Comparison of ENCODE assay signal across 32 mouse cellular contexts in genomic region chr10:95419726-95420125, GRCm38 (mm10).
"Had no signal": no experiment of that assay in that cellular context is flagged by ENCODE, and none has a peak within 500 bp of the region (broad histone marks: within the 10 kb centered on the region; RNA-seq: fewer than 3 reads in every experiment).

No protein-coding gene starts in this region.

- H3K9ac ChIP-seq: heart, embryonic 12.5 days; heart, embryonic 13.5 days; heart, embryonic 15.5 days; hindbrain, embryonic 12.5 days; hindbrain, embryonic 13.5 days; hindbrain, embryonic 14.5 days; hindbrain, embryonic 15.5 days; intestine, embryonic 15.5 days; kidney, embryonic 15.5 days had no signal

- H3K4me3 ChIP-seq: heart, adult 2 months; heart, embryonic 10.5 days; heart, embryonic 12.5 days; heart, embryonic 13.5 days; heart, embryonic 15.5 days; hindbrain, embryonic 10.5 days; hindbrain, embryonic 12.5 days; hindbrain, embryonic 13.5 days; hindbrain, embryonic 15.5 days; intestine, embryonic 15.5 days; kidney, embryonic 15.5 days; layer of hippocampus, adult 2 months had no signal

- H3K27me3 ChIP-seq: heart, embryonic 12.5 days; hindbrain, embryonic 15.5 days; intestine, embryonic 15.5 days had no signal

- H3K4me2 ChIP-seq: heart, embryonic 11.5 days; heart, embryonic 12.5 days; heart, embryonic 13.5 days; heart, embryonic 15.5 days; hindbrain, embryonic 12.5 days; hindbrain, embryonic 13.5 days; hindbrain, embryonic 14.5 days; hindbrain, embryonic 15.5 days; intestine, embryonic 15.5 days; kidney, embryonic 15.5 days had no signal

- H3K27ac ChIP-seq: heart, adult 2 months; heart, embryonic 10.5 days; heart, embryonic 13.5 days; heart, embryonic 15.5 days; hindbrain, embryonic 10.5 days; hindbrain, embryonic 12.5 days; hindbrain, embryonic 13.5 days; hindbrain, embryonic 14.5 days; hindbrain, embryonic 15.5 days; hindbrain, postnatal 0 days; intestine, embryonic 15.5 days; kidney, embryonic 15.5 days; kidney, postnatal 0 days; layer of hippocampus, adult 2 months had no signal

- H3K36me3 ChIP-seq: heart, embryonic 10.5 days; heart, embryonic 12.5 days; heart, embryonic 13.5 days; heart, embryonic 15.5 days; hindbrain, embryonic 10.5 days; hindbrain, embryonic 12.5 days; hindbrain, embryonic 13.5 days; hindbrain, embryonic 15.5 days; intestine, embryonic 15.5 days; kidney, embryonic 15.5 days had no signal

- DNase-seq: heart, adult 2 months; heart, postnatal 10 days; heart, postnatal 14 days; heart, postnatal 36 days; heart, postnatal 4 days; kidney, adult 11 months; kidney, adult 18-20 months; kidney, postnatal 10 days; kidney, postnatal 14 days; kidney, postnatal 25 days; kidney, postnatal 36 days; kidney, postnatal 4 days; layer of hippocampus, adult 9-11 months had no signal

- ATAC-seq: hindbrain, embryonic 16.5 days; hindbrain, postnatal 0 days; inflammation-experienced regulatory T-cells, adult 6 months; intestine, embryonic 15.5 days; intestine, embryonic 16.5 days; intestine, postnatal 0 days had no signal

- H3K9me3 ChIP-seq: heart, embryonic 10.5 days; heart, embryonic 12.5 days; heart, embryonic 13.5 days; heart, embryonic 15.5 days; hindbrain, embryonic 10.5 days; hindbrain, embryonic 12.5 days; hindbrain, embryonic 13.5 days; hindbrain, embryonic 15.5 days; intestine, embryonic 15.5 days; kidney, embryonic 15.5 days had no signal
